Mouse (Mus musculus) stomach, postnatal 0 days (tissue): ENCODE results near the gene 2900011O08Rik.

Source experiments
- CTCF ChIP-seq: IDR thresholded peaks from 2 replicates; pipeline ENCODE4 v1.5.1; 2016; ENCODE audit warnings: antibody characterized with exemption, low read depth, mild to moderate bottlenecking, moderate library complexity
- EP300 ChIP-seq: optimal IDR thresholded peaks from 2 replicates; pipeline ENCODE3; 2016; ENCODE audit warnings: antibody characterized with exemption

DNA sequence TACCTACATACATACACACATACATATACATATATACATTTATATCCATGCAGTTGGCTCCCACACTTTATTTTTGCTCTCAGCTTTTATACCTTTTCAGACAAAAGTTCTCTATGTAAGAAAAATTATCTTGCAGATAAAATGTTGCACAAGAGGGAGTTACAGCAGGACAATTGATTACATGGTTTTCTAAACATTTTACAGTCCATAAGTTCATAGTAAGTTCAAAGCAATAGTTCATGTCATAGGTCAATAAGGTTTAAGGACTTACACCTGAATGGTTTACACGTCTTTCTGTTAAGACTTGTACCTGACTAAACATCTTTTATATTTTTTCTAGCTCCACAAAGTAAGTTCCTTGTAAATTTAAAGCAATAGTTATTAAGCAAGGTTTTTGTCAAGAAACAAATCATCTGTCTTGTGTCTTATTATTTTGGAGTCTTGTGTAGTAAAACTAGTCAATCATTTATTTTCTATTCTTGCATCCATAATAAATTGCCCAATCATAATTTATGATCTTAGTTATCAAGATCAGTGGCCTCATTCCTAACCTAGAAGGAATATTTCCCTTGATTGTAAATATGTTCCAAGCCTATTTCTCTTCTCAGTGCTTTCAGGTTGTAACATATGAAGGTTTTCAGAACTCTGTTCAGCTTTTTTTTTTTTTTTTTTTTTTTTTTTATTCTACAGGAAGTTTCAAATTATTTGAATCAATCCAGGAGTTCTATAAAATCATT, 72.9 kb downstream of the 2900011O08Rik start:
- TF ChIP-seq CTCF (no peak), EP300 (no peak)
